ENCODE assay signal across 8 mouse cellular contexts in genomic region chr7:116132078-116132477, GRCm38 (mm10). TPM values are rescaled to one million over a fixed set of nuclear protein-coding genes. Genes with fewer than 3 reads are reported as not detected.
A peak's percentile ranks its signal among the peaks of the same experiment; 100 is the strongest.
DNase-seq lines count a peak whose midpoint lies in the region; TF ChIP-seq lines count a peak whose summit lies in the region.

No protein-coding gene starts in this region.

- no peaks in the 10 kb centered on the region for H3K4me1 ChIP-seq in kidney, adult 2 months (ENCODE audit: control insufficient read depth, insufficient read depth, low read length)
- H3K4me1 ChIP-seq in limb, embryonic 10.5 days: peaks cover 12% of the 10 kb centered on the region; the same call in 1 of the 2 replicates

- no peak overlapping the region for H3K27ac ChIP-seq in kidney, adult 2 months (ENCODE audit: insufficient read depth, low read depth, low read length)
- peak overlapping the region; percentile 58 for H3K27ac ChIP-seq in limb, embryonic 10.5 days

- H3K27me3 ChIP-seq in kidney, adult 2 months (replicated peaks; ENCODE audit: control insufficient read depth, insufficient read depth, low read length): no peaks in the 10 kb centered on the region
- 0 out of 2 replicates have a peak, but pooled peaks cover 2% of the 10 kb centered on the region for H3K27me3 ChIP-seq in limb, embryonic 10.5 days (ENCODE audit: low read depth, poor library complexity, severe bottlenecking)
- no peaks in the 10 kb centered on the region for H3K27me3 ChIP-seq in splenic B cell, adult 2 months (ENCODE audit: control insufficient read depth, insufficient read depth, low read length, poor library complexity, severe bottlenecking)

- H3K36me3 ChIP-seq in kidney, adult 2 months (ENCODE audit: control insufficient read depth, insufficient read depth, low read length): peaks cover 6% of the 10 kb centered on the region
- no peaks in the 10 kb centered on the region for H3K36me3 ChIP-seq in limb, embryonic 10.5 days
- H3K36me3 ChIP-seq in splenic B cell, adult 2 months (ENCODE audit: control insufficient read depth, insufficient read depth, low read length, poor library complexity, severe bottlenecking): no peaks in the 10 kb centered on the region

- no peaks in the 10 kb centered on the region for H3K9me3 ChIP-seq in limb, embryonic 10.5 days (replicated peaks)

- no peak overlapping the region for H3K4me3 ChIP-seq in kidney, adult 2 months (ENCODE audit: insufficient read depth, low read depth, low read length)
- H3K4me3 ChIP-seq in limb, embryonic 10.5 days: no peak overlapping the region

- DNase-seq in 3T3-L1 (ENCODE audit: low read depth, low spot score): peak; percentile 74
- DNase-seq in adrenal gland, postnatal 10 days: peak; percentile 86
- DNase-seq in embryo, embryonic 9.5 days (ENCODE audit: extremely low spot score): peak; percentile 84
- peak; percentile 74 to 91 for DNase-seq in heart, adult 18-20 months
- DNase-seq in kidney, adult 2 months: peak; percentile 83
- peak; percentile 87 for DNase-seq in limb, embryonic 10.5 days (ENCODE audit: low spot score)
- DNase-seq in naive thymus-derived CD4-positive, alpha-beta T cell, adult 2 months (ENCODE audit: low read depth): peak; percentile 68
- DNase-seq in splenic B cell, adult 2 months (ENCODE audit: low read depth, low spot score): peak; percentile 65

- no peak for TF ChIP-seq POLR2A in kidney, adult 2 months (IDR thresholded peaks at IDR 0.05; ENCODE audit: low read depth, low read length)

- WGBS in kidney, adult 2 months: 2% methylated on average over 5 of the region's 5 CpGs
- 4% methylated on average over 5 of the region's 5 CpGs for WGBS in limb, embryonic 10.5 days

- TF ChIP-seq CTCF in kidney, adult 2 months (conservative IDR thresholded peaks at IDR 0.05; ENCODE audit: insufficient read depth, insufficient read length, low read depth, low read length): peak; percentile 91

RNA-seq across cellular contexts. Expression of gene Gm4353, which starts 47.6 kb away (rescaled TPM):
- 1 to 10 TPM; 3.4 to 3.9 TPM for total RNA-seq in adrenal gland, postnatal 10 days (2021)
- total RNA-seq in heart, adult 18-20 months (2021): 1 to 10 TPM; 1.7 to 2.0 TPM
- polyA plus RNA-seq in kidney, adult 2 months (2012; rRNA removed): 0.86 and 1.2 TPM in 2 replicates
- polyA plus RNA-seq in limb, embryonic 10.5 days (2016; fragmentation: Nextera tagmentation; extraction: Ambion mirVana): 1.1 and 1.3 TPM in 2 replicates
